Mouse (Mus musculus) MEL (cell line): ENCODE data around the gene Ankrd28.

ENCODE experiments used
- MYC ChIP-seq: IDR thresholded peaks from 2 replicates; pipeline ENCODE4 v1.6.1; 2011; ENCODE audit warnings: low read depth, mild to moderate bottlenecking, low read length, improper control_type of control experiment, moderate library complexity
- POLR2A ChIP-seq, 2 experiments: IDR thresholded peaks; 2 replicates each; pipeline ENCODE4 v1.6.1; 2011 to 2012; ENCODE audit warnings: low read length in 2 of 2, mild to moderate bottlenecking in 2 of 2, control low read depth in 1 of 2, improper control_type of control experiment in 1 of 2, low read depth in 1 of 2, moderate library complexity in 1 of 2; ENCODE audit not compliant: control insufficient read depth in 1 of 2, insufficient read depth in 1 of 2, poor library complexity in 1 of 2

DNA sequence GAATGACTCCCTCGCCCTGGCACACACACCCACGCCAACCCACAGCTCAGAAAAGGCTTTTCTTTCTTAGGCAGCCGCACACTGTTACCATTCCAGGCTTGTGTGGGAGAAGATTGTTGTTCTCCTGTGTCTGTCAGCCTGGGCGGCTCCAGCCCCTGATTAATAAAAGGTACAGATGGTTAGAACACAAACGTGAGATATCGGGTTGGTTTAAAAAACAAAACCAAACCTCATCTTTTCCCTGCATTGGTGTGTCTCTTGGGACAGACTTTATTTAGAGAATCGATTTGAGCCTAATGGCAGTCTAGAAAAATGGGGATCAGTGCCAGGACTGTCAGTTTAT lies 890 bp upstream of the Ankrd28 start:
- TF ChIP-seq MYC (no peak), POLR2A (IDR thresholded peaks at IDR 0.05; ENCODE audit: control insufficient read depth in 1 of 2, insufficient read depth in 1 of 2, low read depth in 1 of 2, low read length in 2 of 2, poor library complexity in 1 of 2) (no peak)
